Mouse (Mus musculus) heart, postnatal 0 days (tissue): ENCODE measurements around the gene Fry. TPM values are rescaled to one million over a fixed set of nuclear protein-coding genes. Genes with fewer than 3 reads are reported as not detected.

Experiments
- ATAC-seq: fragments of 200-750 bp; cut with Nextera tagmentation; 2 replicates; pipeline ENCODE4 v1.8.0; 2017; ENCODE audit warnings: low read depth, moderate number of reproducible peaks, moderate library complexity; ENCODE audit not compliant: insufficient read depth
- DNase-seq: peaks from one replicate; pipeline ENCODE4 v3.0.0-alpha.2; 2016; ENCODE audit warnings: low spot score
- H3K27ac ChIP-seq: fragments of 300-500 bp; sonication (generic); 2 replicates; pipeline ENCODE4 v1.5.1; 2014; ENCODE audit warnings: low read depth, mild to moderate bottlenecking
- H3K27me3 ChIP-seq: fragments of 300-500 bp; sonication (generic); 2 replicates; pipeline ENCODE4 v1.6.1; 2014; ENCODE audit warnings: low read length, mixed read lengths; ENCODE audit not compliant: control insufficient read depth, insufficient read depth
- H3K36me3 ChIP-seq: fragments of 300-500 bp; sonication (generic); replicated peaks from 2 replicates; pipeline ENCODE4 v1.6.1; 2014; ENCODE audit warnings: low read length, mixed read lengths; ENCODE audit not compliant: control insufficient read depth, insufficient read depth
- H3K4me1 ChIP-seq: fragments of 300-500 bp; sonication (generic); 2 replicates; pipeline ENCODE4 v1.6.1; 2014; ENCODE audit warnings: antibody characterized with exemption; ENCODE audit not compliant: control insufficient read depth, insufficient read depth
- H3K4me2 ChIP-seq: fragments of 300-500 bp; sonication (generic); 2 replicates; pipeline ENCODE4 v1.6.1; 2014; ENCODE audit warnings: low read depth, mild to moderate bottlenecking, low read length, moderate library complexity
- H3K4me3 ChIP-seq: fragments of 300-500 bp; sonication (generic); 2 replicates; pipeline ENCODE4 v1.5.1; 2014; ENCODE audit warnings: low read depth, low read length
- H3K9ac ChIP-seq: fragments of 300-500 bp; sonication (generic); replicated peaks from 2 replicates; pipeline ENCODE4 v1.6.1; 2014; ENCODE audit warnings: low read depth, low read length, mixed read lengths
- H3K9me3 ChIP-seq: fragments of 300-500 bp; sonication (generic); replicated peaks from 2 replicates; pipeline ENCODE4 v1.6.1; 2016; ENCODE audit warnings: low read length; ENCODE audit not compliant: control insufficient read depth
- CTCF ChIP-seq: IDR thresholded peaks from 2 replicates; pipeline ENCODE4 v1.5.1; 2016; ENCODE audit warnings: antibody characterized with exemption, control low read depth, low read depth
- EP300 ChIP-seq: IDR thresholded peaks from 2 replicates; pipeline ENCODE4 v1.6.1; 2016; ENCODE audit warnings: antibody characterized with exemption, low read depth
- WGBS: fragments of 180-500 bp; shearing (Covaris S2); extraction: QIAGEN DNeasy Blood & Tissue Kit; methylation state at CpG from one replicate; pipeline ENCODE4 v1.1.7; 2014; 5-methylcytosine and 5-hydroxymethylcytosine counted together
- polyA plus RNA-seq: library from polyadenylated mRNA; unstranded; fragments of >200 nt; fragmentation: Nextera tagmentation; extraction: Ambion mirVana; gene quantifications from 2 replicates; pipeline ENCODE4 v1.2.1, GENCODE M21; 2015
- total RNA-seq: library from RNA; depleted of rRNA; stranded (reverse); fragments of >200 nt; gene quantifications from 2 replicates; pipeline ENCODE4 v1.2.3, GENCODE M21; 2014; ENCODE audit warnings: low replicate concordance

The Fry gene
- total and polyA plus RNA-seq, 2 experiments from 2014 or later, result 31.8 to 124 TPM

GRCm38 (mm10) chr5:150313229-150313628, 194.8 kb downstream of the Fry start:
- Histone ChIP-seq H3K36me3 (peaks cover 39% of the 10 kb centered on the region), H3K4me2 (no peak overlapping the region), H3K9me3 (peaks cover 4% of the 10 kb centered on the region; the same call in 1 of the 2 replicates), H3K27ac (no peak overlapping the region), H3K4me1 (no peaks in the 10 kb centered on the region), H3K27me3 (no peaks in the 10 kb centered on the region), H3K9ac (no peak overlapping the region), H3K4me3 (no peak overlapping the region)
- WGBS, result 62% methylated on average over 2 of the region's 2 CpGs
- DNase-seq, result no peak
- no peak for ATAC-seq
- TF ChIP-seq EP300, result no peak

- Histone ChIP-seq H3K27me3 (no peaks in the 10 kb centered on the region), H3K4me1 (no peaks in the 10 kb centered on the region), H3K4me3 (no peak overlapping the region), H3K9ac (no peak overlapping the region), H3K9me3 (no peaks in the 10 kb centered on the region; the same call in 1 of the 2 replicates), H3K27ac (no peak overlapping the region), H3K4me2 (no peak overlapping the region), H3K36me3 (peaks cover 31% of the 10 kb centered on the region)
- ATAC-seq (no peak), DNase-seq (no peak)
- TF ChIP-seq CTCF (no peak), EP300 (no peak)
- 96% methylated on average over 6 of the region's 6 CpGs for WGBS
Measured at GRCm38 (mm10) chr5:150314582-150314981, 196.1 kb downstream of the Fry start.

GRCm38 (mm10) chr5:150325411-150325810, 207.0 kb downstream of the Fry start:
- 67% methylated on average over 5 of the region's 5 CpGs for WGBS
- no peaks in the 10 kb centered on the region for H3K4me1 ChIP-seq
- no peaks in the 10 kb centered on the region for H3K9me3 ChIP-seq
- no peaks in the 10 kb centered on the region for H3K27me3 ChIP-seq
- no peak overlapping the region for H3K4me3 ChIP-seq
- DNase-seq (no peak), ATAC-seq (no peak)
- no peak overlapping the region for H3K27ac ChIP-seq
- TF ChIP-seq CTCF (no peak), EP300 (no peak)
- no peak overlapping the region for H3K4me2 ChIP-seq
- peaks cover 31% of the 10 kb centered on the region for H3K36me3 ChIP-seq
- H3K9ac ChIP-seq, result no peak overlapping the region

- TF ChIP-seq CTCF (no peak), EP300 (no peak)
- Histone ChIP-seq H3K27me3 (no peaks in the 10 kb centered on the region), H3K27ac (no peak overlapping the region), H3K4me3 (no peak overlapping the region), H3K4me1 (peaks cover 19% of the 10 kb centered on the region), H3K9me3 (no peaks in the 10 kb centered on the region), H3K36me3 (peaks cover 23% of the 10 kb centered on the region; the same call in 1 of the 2 replicates), H3K4me2 (no peak overlapping the region), H3K9ac (no peak overlapping the region)
- DNase-seq, result no peak
- no peak for ATAC-seq
- 58% methylated on average over 6 of the region's 6 CpGs for WGBS
Measured at GRCm38 (mm10) chr5:150328686-150329085, 210.2 kb downstream of the Fry start.

GRCm38 (mm10) chr5:150331821-150332220, 213.4 kb downstream of the Fry start:
- WGBS, result 85% methylated on average over 2 of the region's 2 CpGs
- Histone ChIP-seq H3K9me3 (no peaks in the 10 kb centered on the region), H3K27me3 (no peaks in the 10 kb centered on the region), H3K36me3 (peaks cover 3% of the 10 kb centered on the region; the same call in 1 of the 2 replicates), H3K4me3 (no peak overlapping the region), H3K27ac (no peak overlapping the region), H3K9ac (no peak overlapping the region), H3K4me2 (no peak overlapping the region), H3K4me1 (peaks cover 22% of the 10 kb centered on the region)
- no peak for DNase-seq
- no peak for TF ChIP-seq EP300
- peak; percentile 15; the same call in 1 of the 2 replicates for TF ChIP-seq CTCF
- no peak for ATAC-seq

- ATAC-seq (no peak), DNase-seq (no peak)
- H3K9ac ChIP-seq, result no peak overlapping the region
- TF ChIP-seq CTCF (no peak), EP300 (no peak)
- H3K27ac ChIP-seq, result peak overlapping the region; percentile 75
- no peaks in the 10 kb centered on the region for H3K27me3 ChIP-seq
- H3K4me2 ChIP-seq, result no peak overlapping the region
- peaks cover 22% of the 10 kb centered on the region for H3K4me1 ChIP-seq
- H3K36me3 ChIP-seq, result no peaks in the 10 kb centered on the region; the same call in 1 of the 2 replicates
- WGBS, result 33% methylated on average over 5 of the region's 5 CpGs
- no peak overlapping the region for H3K4me3 ChIP-seq
- H3K9me3 ChIP-seq, result no peaks in the 10 kb centered on the region
Measured at GRCm38 (mm10) chr5:150332810-150333209, 214.4 kb downstream of the Fry start.
